Comparison of ENCODE assay signal across 8 mouse cellular contexts in genomic region chr5:149051194-149051570, GRCm38 (mm10). TPM values are rescaled to one million over a fixed set of nuclear protein-coding genes. Genes with fewer than 3 reads are reported as not detected.
DNase-seq lines count a peak whose midpoint lies in the region; ATAC-seq and TF ChIP-seq lines count a peak whose summit lies in the region.

No protein-coding gene starts in this region.

- H3K4me3 ChIP-seq in brown adipose tissue, adult 24 weeks (ENCODE audit: insufficient read depth, low read depth, low read length): peak overlapping the region; percentile 74
- H3K4me3 ChIP-seq in heart, postnatal 0 days (ENCODE audit: low read depth, low read length): peak overlapping the region; percentile 82
- peak overlapping the region; percentile 94 for H3K4me3 ChIP-seq in limb, embryonic 14.5 days (replicated peaks; ENCODE audit: low read length)
- peak overlapping the region; percentile 77 for H3K4me3 ChIP-seq in midbrain, embryonic 14.5 days (replicated peaks; ENCODE audit: low read depth, low read length)

- no peaks in the 10 kb centered on the region for H3K9me3 ChIP-seq in heart, postnatal 0 days (replicated peaks; ENCODE audit: control insufficient read depth, low read length)
- no peaks in the 10 kb centered on the region for H3K9me3 ChIP-seq in limb, embryonic 14.5 days (ENCODE audit: control insufficient read depth, low read length)
- H3K9me3 ChIP-seq in midbrain, embryonic 14.5 days (ENCODE audit: control insufficient read depth, low read length): no peaks in the 10 kb centered on the region

- TF ChIP-seq CTCF in heart, postnatal 0 days (IDR thresholded peaks at IDR 0.05; ENCODE audit: low read depth): no peak

- no peak for TF ChIP-seq POLR2A in limb, embryonic 14.5 days (IDR thresholded peaks at IDR 0.05; ENCODE audit: borderline replicate concordance, extremely low read depth, insufficient read depth, insufficient read length)

- H3K27me3 ChIP-seq in heart, postnatal 0 days (ENCODE audit: control insufficient read depth, insufficient read depth, low read length): no peaks in the 10 kb centered on the region
- no peaks in the 10 kb centered on the region for H3K27me3 ChIP-seq in limb, embryonic 14.5 days (ENCODE audit: control insufficient read depth, insufficient read depth, low read length)
- H3K27me3 ChIP-seq in midbrain, embryonic 14.5 days (ENCODE audit: control insufficient read depth, insufficient read depth, low read length): no peaks in the 10 kb centered on the region

- peaks cover 25% of the 10 kb centered on the region for H3K36me3 ChIP-seq in heart, postnatal 0 days (replicated peaks; ENCODE audit: control insufficient read depth, insufficient read depth, low read length)
- peaks cover 26% of the 10 kb centered on the region for H3K36me3 ChIP-seq in limb, embryonic 14.5 days (ENCODE audit: control insufficient read depth, insufficient read depth, low read length)
- H3K36me3 ChIP-seq in midbrain, embryonic 14.5 days (ENCODE audit: control insufficient read depth, insufficient read depth, low read length): peaks cover 19% of the 10 kb centered on the region

- no peak for TF ChIP-seq EP300 in heart, postnatal 0 days (IDR thresholded peaks at IDR 0.05; ENCODE audit: low read depth)

- peak overlapping the region; percentile 91 for H3K27ac ChIP-seq in brown adipose tissue, adult 24 weeks (replicated peaks; ENCODE audit: low read depth, low read length)
- peak overlapping the region; percentile 99 for H3K27ac ChIP-seq in heart, postnatal 0 days (ENCODE audit: low read depth)
- peak overlapping the region; percentile 100 for H3K27ac ChIP-seq in limb, embryonic 14.5 days (replicated peaks; ENCODE audit: low read depth, low read length)
- peak overlapping the region; percentile 100 for H3K27ac ChIP-seq in midbrain, embryonic 14.5 days (replicated peaks; ENCODE audit: low read depth, low read length)

- no peak for ATAC-seq in heart, postnatal 0 days (ENCODE audit: insufficient read depth, low read depth)
- no peak for ATAC-seq in limb, embryonic 14.5 days (ENCODE audit: low FRiP score, low read depth)
- ATAC-seq in midbrain, embryonic 14.5 days (ENCODE audit: low FRiP score, low TSS enrichment): no peak

- H3K9ac ChIP-seq in heart, postnatal 0 days (replicated peaks; ENCODE audit: low read depth, low read length): peak overlapping the region; percentile 98
- peak overlapping the region; percentile 100 for H3K9ac ChIP-seq in limb, embryonic 14.5 days (ENCODE audit: low read depth, low read length, severe bottlenecking)
- H3K9ac ChIP-seq in midbrain, embryonic 14.5 days (replicated peaks; ENCODE audit: low read length): peak overlapping the region; percentile 99

- no peaks in the 10 kb centered on the region for H3K4me1 ChIP-seq in brown adipose tissue, adult 24 weeks (ENCODE audit: control insufficient read depth, insufficient read depth, insufficient read length, low read length)
- H3K4me1 ChIP-seq in heart, postnatal 0 days (ENCODE audit: control insufficient read depth, insufficient read depth): peaks cover 13% of the 10 kb centered on the region; the same call in 1 of the 2 replicates
- no peaks in the 10 kb centered on the region for H3K4me1 ChIP-seq in limb, embryonic 14.5 days (ENCODE audit: control insufficient read depth, insufficient read depth, low read length)
- peaks cover 18% of the 10 kb centered on the region for H3K4me1 ChIP-seq in midbrain, embryonic 14.5 days (ENCODE audit: control insufficient read depth, insufficient read depth, low read length)

- peak; percentile 62 for DNase-seq in kidney, adult 9 months
- DNase-seq in kidney, adult 18-20 months: no peak
- DNase-seq in heart, postnatal 0 days (ENCODE audit: low spot score): peak; percentile 71
- DNase-seq in limb, embryonic 14.5 days (ENCODE audit: low spot score): no peak
- peak; percentile 57 for DNase-seq in midbrain, embryonic 14.5 days
- no peak for DNase-seq in layer of hippocampus, adult 18-20 months (ENCODE audit: low spot score in 2 of 2)
- DNase-seq in thymus, postnatal 4 days: no peak

- H3K4me2 ChIP-seq in heart, postnatal 0 days (ENCODE audit: low read depth, low read length): peak overlapping the region; percentile 84
- H3K4me2 ChIP-seq in limb, embryonic 14.5 days (replicated peaks; ENCODE audit: low read depth, low read length, severe bottlenecking): peak overlapping the region; percentile 79
- peak overlapping the region; percentile 82 for H3K4me2 ChIP-seq in midbrain, embryonic 14.5 days (ENCODE audit: low read length)

- whole genome bisulfite sequencing in heart, postnatal 0 days: 0% methylated on average over 27 of the region's 27 CpGs
- under 1% methylated on average over 26 of the region's 27 CpGs for WGBS in limb, embryonic 14.5 days
- 0% methylated on average over 27 of the region's 27 CpGs for WGBS in midbrain, embryonic 14.5 days

RNA-seq across cellular contexts. Expression of gene Gm42791, which starts 56.2 kb away (rescaled TPM):
- not detected in 2 replicates for polyA plus RNA-seq in brown adipose tissue, adult 24 weeks (2012; ENCODE audit: insufficient read depth, insufficient read length, missing spikeins)
- total RNA-seq in heart, postnatal 0 days (2014; rRNA removed; ENCODE audit: low replicate concordance): not detected in 2 replicates
- 1.00 and 2.7 TPM in 2 replicates for polyA plus RNA-seq in heart, postnatal 0 days (2015; fragmentation: Nextera tagmentation; extraction: Ambion mirVana)
- not detected in 2 replicates for polyA plus RNA-seq in limb, embryonic 14.5 days (2012; rRNA removed)
- not detected in 2 replicates for polyA plus RNA-seq in limb, embryonic 14.5 days (2014; fragmentation: Nextera tagmentation; extraction: Ambion mirVana)
- polyA plus RNA-seq in midbrain, embryonic 14.5 days (2014; fragmentation: Nextera tagmentation; extraction: Ambion mirVana): not detected in 2 replicates
- 10 to 100 TPM; 32.0 to 32.9 TPM for total RNA-seq in layer of hippocampus, adult 18-20 months (2021)

Comparison
In these comparisons a context has a peak if more than half of its experiments do, and no peak if none do; other contexts are left out.
1. DNase-seq: peak in kidney, adult 9 months (single experiment), heart, postnatal 0 days (single experiment) and midbrain, embryonic 14.5 days (single experiment); none in kidney, adult 18-20 months (single experiment), limb, embryonic 14.5 days (single experiment), layer of hippocampus, adult 18-20 months (0 of 2) and thymus, postnatal 4 days (single experiment).
2. Peak in every context shown above with its lines, with median percentiles within 50 percentile points of each other: H3K27ac ChIP-seq, H3K4me3 ChIP-seq, H3K4me2 ChIP-seq and H3K9ac ChIP-seq.